Mouse (Mus musculus) E14TG2a.4 (cell line): ENCODE measurements around the gene Pkig.

Experiments used
- CTCF ChIP-seq: conservative IDR thresholded peaks from 2 replicates; pipeline ENCODE4 v1.5.1; 2014; ENCODE audit warnings: low read length
- NANOG ChIP-seq: IDR thresholded peaks from 2 replicates; pipeline ENCODE4 v1.6.1; 2014; ENCODE audit warnings: borderline replicate concordance, low read length, mixed read lengths
- POU5F1 ChIP-seq: IDR thresholded peaks from 2 replicates; pipeline ENCODE4 v1.6.1; 2014; ENCODE audit warnings: low read length, borderline replicate concordance

DNA sequence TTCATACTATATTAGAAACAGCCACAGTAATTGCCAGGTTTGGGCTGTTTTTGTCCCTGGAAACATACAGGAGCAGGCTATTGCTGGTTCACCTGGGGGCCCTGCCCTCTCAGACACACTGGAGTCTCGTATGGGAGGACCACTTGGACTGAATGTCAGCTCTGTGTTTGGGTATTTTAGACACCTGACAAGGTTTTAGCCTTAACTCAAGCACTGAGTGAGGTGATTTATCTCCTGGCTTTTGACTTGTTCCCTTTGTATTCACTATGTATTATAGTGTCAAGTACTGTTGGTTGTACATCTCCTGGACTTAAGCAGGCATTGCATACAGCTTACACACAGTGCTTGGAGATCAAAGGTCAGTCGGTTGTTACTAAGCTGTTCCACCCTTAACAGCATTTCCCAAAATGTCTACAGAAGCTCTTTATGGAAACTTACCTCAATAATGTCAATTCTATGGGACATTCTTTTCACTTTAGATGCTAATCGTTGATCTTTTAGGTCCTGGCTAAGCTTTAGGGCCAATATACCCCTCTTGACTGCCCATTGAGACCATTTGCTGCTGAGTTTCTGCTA, 41.4 kb upstream of the Pkig start:
- TF ChIP-seq CTCF (no peak), NANOG (no peak), POU5F1 (no peak)
